Mouse (Mus musculus) MEL (cell line): Measurements from ENCODE around the gene Nova2. TPM values are rescaled to one million over a fixed set of nuclear protein-coding genes. Genes with fewer than 3 reads are reported as not detected.

ENCODE experiments used
- DNase-seq: peaks from one replicate; pipeline ENCODE4 v3.0.0; 2011; ENCODE audit warnings: low read depth, low spot score
- H3K27ac ChIP-seq: 2 replicates; pipeline ENCODE4 v1.5.1; 2012; ENCODE audit warnings: low read depth, mild to moderate bottlenecking, control low read depth, low read length, moderate library complexity; ENCODE audit not compliant: control insufficient read depth
- H3K27me3 ChIP-seq, 2 experiments: fragments of 150-350 bp in 1 of 2; sonication (generic) in 1 of 2; 2 replicates each; pipeline ENCODE4 v1.6.1; 2012; ENCODE audit warnings: low read length in 2 of 2, mild to moderate bottlenecking in 2 of 2, improper control_type of control experiment in 1 of 2, moderate library complexity in 1 of 2; ENCODE audit not compliant: insufficient read depth in 2 of 2, control insufficient read depth in 1 of 2
- H3K36me3 ChIP-seq, 2 experiments: 2 replicates each; pipeline ENCODE4 v1.6.1; 2012 to 2014; ENCODE audit warnings: low read length in 2 of 2, improper control_type of control experiment in 1 of 2, inconsistent platforms in 1 of 2, mild to moderate bottlenecking in 1 of 2; ENCODE audit not compliant: insufficient read depth in 2 of 2, control insufficient read depth in 1 of 2
- H3K4me1 ChIP-seq, 2 experiments: fragments of 150-350 bp in 1 of 2; sonication (generic) in 1 of 2; 2 replicates each; pipeline ENCODE4 v1.6.1; 2012; ENCODE audit warnings: low read length in 2 of 2, improper control_type of control experiment in 1 of 2, mild to moderate bottlenecking in 1 of 2; ENCODE audit not compliant: insufficient read depth in 2 of 2, control insufficient read depth in 1 of 2
- H3K4me3 ChIP-seq, 2 experiments: fragments of 150-350 bp in 1 of 2; sonication (generic) in 1 of 2; 2 replicates each; pipeline ENCODE4 v1.5.1; 2012; ENCODE audit warnings: low read depth in 2 of 2, low read length in 2 of 2, mild to moderate bottlenecking in 2 of 2, moderate library complexity in 2 of 2, control low read depth in 1 of 2, improper control_type of control experiment in 1 of 2; ENCODE audit not compliant: control insufficient read depth in 1 of 2, insufficient read depth in 1 of 2
- H3K79me2 ChIP-seq: 2 replicates; pipeline ENCODE4 v1.6.1; 2012; ENCODE audit warnings: mild to moderate bottlenecking, low read length, moderate library complexity; ENCODE audit not compliant: control insufficient read depth, poor library complexity, insufficient read depth
- H3K9ac ChIP-seq: 2 replicates; pipeline ENCODE4 v1.6.1; 2012; ENCODE audit warnings: low read depth, mild to moderate bottlenecking, control low read depth, low read length, moderate library complexity; ENCODE audit not compliant: control insufficient read depth, poor library complexity, severe bottlenecking
- H3K9me3 ChIP-seq: fragments of 150-350 bp; sonication (generic); replicated peaks from 2 replicates; pipeline ENCODE4 v1.6.1; 2012; ENCODE audit warnings: mild to moderate bottlenecking, low read length, improper control_type of control experiment, moderate library complexity; ENCODE audit not compliant: insufficient read depth
- CHD1 ChIP-seq: IDR thresholded peaks from 2 replicates; pipeline ENCODE4 v1.6.1; 2012; ENCODE audit warnings: low read depth, mild to moderate bottlenecking, inconsistent platforms, low read length, improper control_type of control experiment
- MAFK ChIP-seq: IDR thresholded peaks from 2 replicates; pipeline ENCODE4 v1.6.1; 2011; ENCODE audit warnings: low read depth, mild to moderate bottlenecking, low read length, improper control_type of control experiment, borderline replicate concordance
- MAX ChIP-seq: IDR thresholded peaks from 2 replicates; pipeline ENCODE4 v1.6.1; 2011; ENCODE audit warnings: low read length, improper control_type of control experiment
- MXI1 ChIP-seq: IDR thresholded peaks from 2 replicates; pipeline ENCODE4 v1.6.1; 2011; ENCODE audit warnings: mild to moderate bottlenecking, low read depth, low read length, improper control_type of control experiment
- MYC ChIP-seq: IDR thresholded peaks from 2 replicates; pipeline ENCODE4 v1.6.1; 2011; ENCODE audit warnings: low read depth, mild to moderate bottlenecking, low read length, improper control_type of control experiment, moderate library complexity
- NELFE ChIP-seq: IDR thresholded peaks from 2 replicates; pipeline ENCODE4 v1.6.1; 2011; ENCODE audit warnings: low read depth, low read length, improper control_type of control experiment
- NRF1 ChIP-seq: IDR thresholded peaks from 2 replicates; pipeline ENCODE4 v1.6.1; 2014; ENCODE audit warnings: low read depth, mild to moderate bottlenecking, inconsistent platforms, low read length, improper control_type of control experiment, moderate library complexity; ENCODE audit not compliant: poor library complexity, insufficient read depth, severe bottlenecking
- POLR2A ChIP-seq, 2 experiments: IDR thresholded peaks; 2 replicates each; pipeline ENCODE4 v1.6.1; 2011 to 2012; ENCODE audit warnings: low read length in 2 of 2, mild to moderate bottlenecking in 2 of 2, control low read depth in 1 of 2, improper control_type of control experiment in 1 of 2, low read depth in 1 of 2, moderate library complexity in 1 of 2; ENCODE audit not compliant: control insufficient read depth in 1 of 2, insufficient read depth in 1 of 2, poor library complexity in 1 of 2
- POLR2AphosphoS2 ChIP-seq: IDR thresholded peaks from 2 replicates; pipeline ENCODE4 v1.6.1; 2011; ENCODE audit warnings: low read length, improper control_type of control experiment
- SIN3A ChIP-seq: IDR thresholded peaks from 2 replicates; pipeline ENCODE4 v1.6.1; 2012; ENCODE audit warnings: low read length, improper control_type of control experiment, inconsistent platforms
- polyA plus RNA-seq, 2 experiments: library from polyadenylated mRNA; stranded (reverse) in 1 of 2; unstranded in 1 of 2; fragments of >175 nt in 1 of 2; fragments of >200 nt in 1 of 2; gene quantifications; 2 replicates each; pipeline versions ENCODE4 v1.2.1 to v1.2.4; 2012; ENCODE audit warnings: low replicate concordance in 2 of 2, low read depth in 1 of 2; ENCODE audit not compliant: insufficient read length in 2 of 2, insufficient read depth in 1 of 2, missing spikeins in 1 of 2
- total RNA-seq: library from RNA; depleted of rRNA; stranded (reverse); fragments of 300-350 nt; gene quantifications from 2 replicates; pipeline ENCODE4 v1.2.3, GENCODE M21; 2012

Gene Nova2
- total and polyA plus RNA-seq, 3 experiments = 0.04 to 0.22 TPM; not detected in 1

DNA sequence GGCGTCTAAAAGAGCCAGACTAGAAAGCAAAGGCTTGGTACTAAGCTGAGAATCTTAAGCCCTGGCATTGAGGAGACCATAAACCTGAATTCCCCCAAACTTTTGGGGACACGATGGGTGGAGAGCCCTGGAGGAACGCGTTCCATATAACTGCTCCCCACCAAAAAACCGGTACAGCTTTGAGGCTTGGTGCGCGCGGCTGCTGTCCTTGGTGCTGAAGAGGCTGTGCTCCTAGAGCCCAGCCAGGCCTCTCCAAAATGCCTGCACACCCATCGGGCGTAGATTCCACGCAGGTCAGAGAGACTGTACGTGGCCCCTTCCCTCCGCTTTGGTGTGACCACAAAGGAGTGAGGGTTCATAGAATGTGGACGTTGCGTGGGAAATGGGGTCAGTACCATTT, 25.7 kb downstream of the Nova2 start:
- peak; percentile 81 for TF ChIP-seq SIN3A
- peak; percentile 63 for TF ChIP-seq MXI1
- no peak for TF ChIP-seq NRF1

GRCm38 (mm10) chr7:18957569-18958383, 32.1 kb downstream of the Nova2 start:
- Histone ChIP-seq H3K4me1 (peaks cover 0 to 12% of the 10 kb centered on the region in 2 experiments; a peak in 2 of 4 replicates), H3K9ac (peak overlapping the region; percentile 95), H3K36me3 (peaks cover 0 to 2% of the 10 kb centered on the region in 2 experiments; a peak in 1 of 4 replicates), H3K27me3 (no peaks in the 10 kb centered on the region), H3K4me3 (peak overlapping the region; percentile 67 to 97), H3K27ac (no peak overlapping the region), H3K79me2 (peaks cover 1% of the 10 kb centered on the region; the same call in 1 of the 2 replicates), H3K9me3 (no peaks in the 10 kb centered on the region)
- peak; percentile 79 for DNase-seq
- TF ChIP-seq CHD1 (no peak), POLR2AphosphoS2 (0 out of 2 replicates have a peak, but pooled peaks have one; percentile 36), MAFK (no peak), MAX (peak; percentile 54; the same call in 1 of the 2 replicates), POLR2A (IDR thresholded peaks at IDR 0.05; ENCODE audit: control insufficient read depth in 1 of 2, insufficient read depth in 1 of 2, low read depth in 1 of 2, low read length in 2 of 2, poor library complexity in 1 of 2) (peak; percentile 66 to 92; a peak in 3 of 4 replicates), NELFE (peak; percentile 79), SIN3A (0 out of 2 replicates have a peak, but pooled peaks have one; percentile 27)

More for the DNA sequence above, 25.7 kb downstream of the Nova2 start:
- Histone ChIP-seq H3K4me3 (no peak overlapping the region), H3K27me3 (no peaks in the 10 kb centered on the region), H3K27ac (no peak overlapping the region), H3K36me3 (peaks cover 0 to 5% of the 10 kb centered on the region in 2 experiments; a peak in 1 of 4 replicates), H3K4me1 (peaks cover 0 to 15% of the 10 kb centered on the region in 2 experiments; a peak in 2 of 4 replicates), H3K9me3 (no peaks in the 10 kb centered on the region), H3K9ac (no peak overlapping the region), H3K79me2 (no peaks in the 10 kb centered on the region)
- peak; percentile 80 for DNase-seq

DNA sequence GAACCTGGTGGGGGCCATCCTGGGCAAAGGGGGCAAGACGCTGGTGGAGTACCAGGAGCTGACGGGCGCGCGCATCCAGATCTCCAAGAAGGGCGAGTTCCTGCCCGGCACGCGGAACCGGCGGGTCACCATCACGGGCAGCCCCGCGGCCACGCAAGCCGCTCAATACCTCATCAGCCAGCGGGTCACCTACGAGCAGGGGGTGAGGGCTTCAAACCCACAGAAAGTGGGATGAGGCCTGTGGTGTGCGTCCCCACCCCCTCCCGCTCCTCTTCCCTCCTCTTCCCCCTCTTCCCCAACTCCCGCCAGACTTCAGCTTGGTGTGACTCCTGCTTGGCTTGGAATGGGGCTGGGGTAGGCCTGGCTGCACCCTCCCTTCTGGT, 32.7 kb downstream of the Nova2 start:
- Histone ChIP-seq H3K4me3 (peak overlapping the region; percentile 51 to 87), H3K4me1 (peaks cover 0 to 12% of the 10 kb centered on the region in 2 experiments; a peak in 2 of 4 replicates), H3K9ac (peak overlapping the region; percentile 75), H3K79me2 (peaks cover 1% of the 10 kb centered on the region; the same call in 1 of the 2 replicates), H3K36me3 (peaks cover 0 to 2% of the 10 kb centered on the region in 2 experiments; a peak in 1 of 4 replicates), H3K27ac (no peak overlapping the region), H3K9me3 (no peaks in the 10 kb centered on the region), H3K27me3 (peaks cover 0 to 1% of the 10 kb centered on the region in 2 experiments; a peak in 1 of 4 replicates)
- peak; percentile 57 for DNase-seq
- TF ChIP-seq NRF1 = no peak
- TF ChIP-seq MYC = no peak
- no peak for TF ChIP-seq POLR2A (IDR thresholded peaks at IDR 0.05; ENCODE audit: control insufficient read depth in 1 of 2, insufficient read depth in 1 of 2, low read depth in 1 of 2, low read length in 2 of 2, poor library complexity in 1 of 2)
